Mouse (Mus musculus) embryo, embryonic 11 days (tissue): ENCODE results near the gene Noxa1.

Source experiments
- DNase-seq: peaks from one replicate; pipeline ENCODE4 v3.0.0-alpha.2; 2015

The Noxa1 gene

DNA sequence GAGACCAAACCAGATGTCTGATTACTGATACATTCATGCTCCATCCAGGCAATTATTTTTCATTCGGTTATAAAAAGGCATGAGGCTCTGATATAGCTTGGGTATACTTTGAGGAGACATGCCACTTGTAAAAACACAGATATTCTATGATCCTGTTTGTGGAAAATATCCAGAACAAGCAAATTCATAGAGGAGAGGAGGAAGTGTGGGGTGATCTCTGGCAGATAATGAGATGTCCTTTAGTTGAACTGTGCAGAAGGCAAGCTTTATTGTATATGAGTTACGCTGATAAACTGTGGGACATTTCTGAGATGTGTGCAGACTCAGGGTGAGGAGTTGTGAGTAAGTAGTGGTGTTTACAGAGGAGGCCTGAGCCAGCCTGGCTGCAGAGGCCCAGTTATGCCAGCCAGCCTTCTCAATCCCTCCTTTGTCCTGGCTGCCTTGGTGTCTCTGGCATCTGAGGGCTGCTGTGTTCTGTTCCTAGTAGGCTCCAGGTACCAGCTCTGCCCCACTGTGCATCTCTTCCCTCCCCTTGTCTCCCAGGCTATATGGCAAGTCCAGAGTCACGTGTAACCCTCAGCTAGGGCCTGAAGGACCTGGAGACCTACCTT is 3.2 kb upstream of the Noxa1 start:
- no peak for DNase-seq

- DNase-seq, result no peak
These were observed 202 bp downstream of the Noxa1 start for GRCm38 (mm10) chr2:25094785-25095108.

DNA sequence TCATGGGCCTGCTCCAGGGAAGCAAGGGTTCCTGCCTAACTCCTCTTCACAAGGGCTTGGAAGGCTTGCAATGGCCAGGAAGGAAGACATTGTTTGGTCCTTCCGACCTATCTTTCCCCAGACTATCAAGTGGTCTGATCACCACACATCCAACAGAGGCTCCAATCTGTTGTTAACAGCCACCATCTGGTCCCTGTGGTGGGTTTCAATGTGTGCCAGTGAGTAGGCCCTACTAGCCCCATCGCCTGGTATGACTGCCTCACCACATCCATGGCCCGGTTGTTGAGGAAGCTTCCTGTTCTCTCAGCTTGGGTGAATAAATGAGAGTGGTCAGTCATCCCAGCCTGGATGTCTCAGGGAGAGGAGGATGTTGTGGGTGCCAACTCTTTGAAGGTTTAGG is 6.3 kb downstream of the Noxa1 start:
- DNase-seq, result no peak

GRCm38 (mm10) chr2:25087842-25088241 is 7.1 kb downstream of the Noxa1 start:
- no peak for DNase-seq

- no peak for DNase-seq
These were observed 9.4 kb downstream of the Noxa1 start for GRCm38 (mm10) chr2:25085571-25085970.

DNA sequence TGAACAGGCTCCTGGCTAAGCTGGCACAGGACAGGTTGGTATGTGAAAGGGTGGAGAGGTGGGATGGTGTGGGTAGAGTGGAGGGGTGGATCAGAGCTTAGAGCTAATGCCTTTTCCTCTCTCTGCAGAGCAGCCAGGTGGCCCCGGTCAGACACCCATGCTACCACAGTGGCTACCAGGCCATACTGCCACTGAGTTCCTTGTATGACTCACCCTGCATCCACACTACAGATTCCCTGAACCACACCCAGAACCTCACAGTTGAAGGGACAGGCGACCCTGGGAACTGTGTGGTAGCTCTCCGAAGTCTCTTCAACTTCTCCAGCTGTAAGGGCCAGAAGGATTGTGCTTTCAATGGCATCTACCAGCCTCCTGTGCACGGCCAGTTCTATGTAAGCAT is 11.3 kb downstream of the Noxa1 start:
- no peak for DNase-seq

- no peak for DNase-seq
These were observed 14.9 kb downstream of the Noxa1 start, which contains the start of gene Entpd8 for GRCm38 (mm10) chr2:25080076-25080475. Entpd8 (plus strand) TSS chr2:25080304.

DNA sequence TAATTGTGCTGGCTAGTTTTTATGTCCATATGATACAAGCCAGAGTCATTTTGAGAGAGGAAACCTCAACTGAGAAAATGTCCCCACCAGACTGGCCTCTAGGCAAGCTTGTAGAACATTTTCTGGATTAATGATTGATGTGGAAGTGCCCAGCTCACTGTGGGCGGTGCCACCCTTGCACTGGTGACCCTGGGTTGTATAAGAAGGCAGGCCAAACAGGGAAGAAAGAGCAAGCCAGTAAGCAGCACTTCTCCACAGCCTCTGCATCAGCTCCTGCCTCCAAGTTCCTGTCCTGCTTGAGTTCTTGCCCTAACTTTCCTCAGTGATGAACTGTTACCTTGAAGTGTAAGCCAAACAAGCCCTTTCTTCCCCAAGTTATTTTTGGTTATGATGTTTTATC is 16.0 kb downstream of the Noxa1 start:
- no peak for DNase-seq

DNA sequence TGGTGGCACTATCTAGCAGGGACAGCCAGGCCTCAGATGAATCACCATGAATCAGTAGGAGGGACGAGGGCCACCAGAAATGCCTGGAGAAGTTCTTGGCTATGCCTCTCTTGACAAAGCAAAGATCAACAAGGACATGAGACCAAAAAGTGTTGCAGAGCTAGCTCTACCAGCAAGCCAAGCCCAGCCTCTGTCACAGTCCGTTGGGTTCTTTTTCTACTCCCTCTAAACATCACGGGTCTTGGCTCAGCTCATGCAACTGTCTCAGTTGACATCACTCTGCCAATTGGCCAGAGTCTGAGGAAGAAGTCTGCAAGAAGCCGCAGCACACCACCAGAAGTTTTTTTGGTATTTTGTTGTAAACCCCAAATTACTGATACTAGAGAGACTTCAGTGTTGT is 19.4 kb downstream of the Noxa1 start:
- no peak for DNase-seq

- DNase-seq, result no peak
These were observed 22.6 kb downstream of the Noxa1 start for GRCm38 (mm10) chr2:25072398-25072797.

- no peak for DNase-seq
These were observed 25.4 kb downstream of the Noxa1 start for GRCm38 (mm10) chr2:25069537-25069936.

- DNase-seq, result no peak
These were observed 28.4 kb downstream of the Noxa1 start for GRCm38 (mm10) chr2:25066552-25066951.

DNA sequence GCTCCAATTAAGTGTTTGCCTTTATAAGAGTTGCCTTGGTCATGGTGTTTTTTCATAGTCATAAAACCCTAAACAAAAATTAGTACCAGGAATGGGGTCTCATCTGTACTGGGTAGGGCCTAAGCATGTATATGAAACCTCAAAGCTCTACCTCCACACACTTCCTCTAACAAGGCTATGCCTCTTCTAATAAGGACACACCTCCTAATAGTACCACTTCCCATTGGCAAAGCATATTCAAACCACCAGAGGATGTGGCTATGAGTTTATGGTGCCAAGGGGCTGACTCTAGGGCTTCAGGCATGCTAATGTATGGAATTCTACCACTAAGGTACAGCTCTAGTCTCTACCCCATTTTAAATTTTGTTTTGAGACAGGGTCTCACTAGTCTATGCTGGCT is 29.4 kb downstream of the Noxa1 start:
- DNase-seq, result no peak

- no peak for DNase-seq
These were observed 30.7 kb downstream of the Noxa1 start for GRCm38 (mm10) chr2:25064285-25064684.

- no peak for DNase-seq
These were observed 31.4 kb downstream of the Noxa1 start for GRCm38 (mm10) chr2:25063523-25063922.

DNA sequence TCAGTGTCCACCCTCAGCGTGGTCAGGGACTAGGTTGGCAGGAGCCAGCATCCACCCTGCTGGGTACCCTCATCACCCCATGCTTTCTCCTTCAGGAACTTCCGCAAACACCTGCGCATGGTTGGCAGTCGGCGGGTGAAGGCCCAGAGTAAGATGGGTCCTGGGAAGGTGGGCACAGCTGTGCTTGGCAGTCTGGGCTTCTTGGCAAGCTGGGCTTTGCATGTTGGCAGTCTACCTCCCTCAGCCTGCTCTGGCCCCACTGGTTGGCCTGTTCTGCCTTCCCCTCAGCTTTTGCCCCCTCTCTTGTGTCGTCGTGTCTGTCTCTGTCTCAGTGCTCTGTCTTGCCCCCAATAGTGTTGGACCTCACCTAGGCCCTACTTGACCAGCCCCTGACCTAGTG is 36.0 kb downstream of the Noxa1 start:
- no peak for DNase-seq

- no peak for DNase-seq
These were observed 39.4 kb downstream of the Noxa1 start for GRCm38 (mm10) chr2:25055409-25056155.

- DNase-seq, result peak; percentile 5
These were observed 39.9 kb downstream of the Noxa1 start for GRCm38 (mm10) chr2:25055068-25055405.

DNA sequence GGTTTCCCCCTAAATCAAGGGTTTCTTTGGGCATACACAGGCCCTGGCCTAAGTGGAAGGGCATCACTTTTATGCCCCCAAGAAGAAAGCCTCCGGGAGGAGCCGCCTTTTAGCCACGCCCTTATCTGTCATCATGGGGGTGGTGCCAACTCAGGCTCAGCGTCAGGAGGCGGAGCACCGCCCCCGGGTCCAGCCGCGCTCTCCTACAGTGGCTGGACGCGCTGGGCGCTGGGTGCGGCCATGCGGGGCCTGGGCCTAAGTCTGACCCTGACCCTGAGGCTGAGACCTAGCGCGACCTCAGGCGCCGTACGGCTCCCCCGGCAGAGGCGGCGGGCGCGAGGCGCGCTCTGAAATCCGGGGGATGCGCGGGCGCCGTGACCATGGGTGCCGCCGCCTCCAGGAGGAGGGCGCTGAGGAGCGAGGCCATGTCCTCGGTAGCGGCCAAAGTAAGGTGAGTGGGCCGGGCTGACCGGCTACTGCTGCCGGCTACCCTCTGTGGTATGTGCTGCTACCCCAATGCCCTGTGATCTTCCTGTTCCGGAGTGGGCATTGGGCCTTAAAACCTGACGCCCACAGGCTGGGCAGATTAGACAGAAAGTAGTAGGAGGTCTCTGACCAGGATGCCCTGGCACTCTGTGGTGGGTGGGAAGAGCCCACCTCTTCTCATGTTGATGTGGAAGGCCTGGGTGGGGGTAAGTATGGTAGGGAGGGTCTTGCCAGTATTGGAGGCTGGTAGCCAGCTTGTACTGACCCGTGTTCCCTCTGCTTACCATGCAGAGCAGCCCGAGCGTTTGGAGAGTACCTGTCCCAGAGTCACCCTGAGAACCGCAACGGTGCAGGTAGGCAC is 40.5 kb downstream of the Noxa1 start, which contains the start of gene Nsmf:
Nsmf (plus strand) TSS at position 135 of the 847 bp plus-strand sequence.
- peak; percentile 92 for DNase-seq

- no peak for DNase-seq
These were observed 41.8 kb downstream of the Noxa1 start for GRCm38 (mm10) chr2:25053101-25053500.

DNA sequence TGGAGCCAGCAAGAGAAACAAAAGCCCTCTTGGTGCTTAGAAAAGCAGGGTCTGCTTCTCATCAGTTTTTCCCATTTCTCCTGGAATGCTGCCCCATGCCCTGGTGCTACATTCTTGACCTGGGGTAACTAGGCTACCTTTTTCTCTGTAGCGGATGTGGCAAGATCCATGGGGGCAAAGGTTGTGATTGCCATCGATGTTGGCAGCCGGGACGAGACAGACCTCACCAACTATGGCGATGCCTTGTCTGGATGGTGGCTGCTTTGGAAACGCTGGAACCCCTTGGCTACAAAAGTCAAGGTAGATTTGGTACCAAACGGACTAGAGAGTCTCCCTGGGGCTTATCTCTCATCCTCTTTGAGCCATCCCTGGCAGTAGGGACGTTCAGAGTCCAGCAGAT is 43.5 kb downstream of the Noxa1 start:
- no peak for DNase-seq

DNA sequence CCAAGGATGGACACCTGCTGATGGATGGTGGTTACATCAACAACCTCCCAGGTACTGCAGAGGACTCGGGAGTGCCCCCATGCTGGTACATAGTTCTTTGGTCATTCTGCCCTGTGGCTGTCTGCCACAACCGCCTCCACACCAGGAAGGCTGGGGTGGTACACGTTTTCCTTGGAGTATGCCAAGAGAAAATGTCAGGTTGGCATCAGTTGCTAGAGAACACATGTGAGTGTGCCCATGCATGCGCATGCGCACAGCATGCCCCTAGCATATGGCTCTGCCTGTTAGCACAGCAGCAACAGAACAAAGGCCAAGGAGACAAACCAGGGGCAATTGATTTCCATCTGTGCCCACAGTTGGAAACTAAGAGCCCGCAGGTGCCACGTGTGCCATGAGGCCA is 44.0 kb downstream of the Noxa1 start:
- no peak for DNase-seq

DNA sequence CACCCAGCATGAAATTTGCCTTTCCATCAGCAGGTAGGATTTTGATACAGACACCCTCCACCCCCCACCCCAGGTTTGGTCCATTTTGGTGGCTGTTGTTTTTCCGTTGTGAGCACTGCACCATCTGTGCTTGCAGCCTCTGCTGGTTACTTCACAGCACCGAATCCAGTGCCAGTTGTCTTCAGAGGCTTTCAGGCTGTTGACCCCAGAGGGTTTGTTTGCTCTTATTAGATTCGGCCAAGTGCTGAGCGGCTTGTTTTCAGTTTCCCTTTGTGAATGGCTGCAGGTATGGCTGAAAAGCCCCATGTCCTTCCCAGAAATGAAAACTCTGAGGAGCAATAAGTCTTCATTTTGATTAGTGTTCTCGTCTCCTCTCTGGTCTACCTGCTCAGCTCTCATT is 54.9 kb downstream of the Noxa1 start:
- DNase-seq, result no peak
